Mouse (Mus musculus): Measurements from ENCODE around the gene Cers2. TPM values are rescaled to one million over a fixed set of nuclear protein-coding genes. Genes with fewer than 3 reads are reported as not detected.

The Cers2 gene
- total and polyA plus RNA-seq, 3 experiments: 70.6 to 105 (median 89.8) TPM

- no peak for TF ChIP-seq SMC3 (IDR thresholded peaks at IDR 0.05; ENCODE audit: low read depth, low read length)
- TF ChIP-seq ZKSCAN1 (IDR thresholded peaks at IDR 0.05; ENCODE audit: borderline replicate concordance, low read depth, low read length): no peak
- TF ChIP-seq TBP (conservative IDR thresholded peaks at IDR 0.05; ENCODE audit: low read depth, low read length): peak; percentile 40; the same call in 1 of the 2 replicates
- peak overlapping the region; percentile 80 for H3K4me2 ChIP-seq (ENCODE audit: insufficient read depth, low read depth, poor library complexity, severe bottlenecking)
- H3K4me1 ChIP-seq (ENCODE audit: control insufficient read depth in 1 of 2, insufficient read depth in 2 of 2): peaks cover 0 to 23% of the 10 kb centered on the region in 2 experiments; a peak in 2 of 4 replicates
- H3K36me3 ChIP-seq (replicated peaks in 1 of 2; ENCODE audit: control insufficient read depth in 1 of 2, insufficient read depth in 1 of 2, low read length in 1 of 2): peaks cover 0 to 2% of the 10 kb centered on the region in 2 experiments
- no peaks in the 10 kb centered on the region for H3K27me3 ChIP-seq (replicated peaks)
- dilution Hi-C loops (cut with MboI; ENCODE audit: extremely low pct_ligation_motif_present, extremely low pct_unique_long_range_greater_than_20kb, low sequenced_read_pairs): no loop called here
- in situ Hi-C loops (cut with MboI; ENCODE audit: low pct_ligation_motif_present, low pct_unique_long_range_greater_than_20kb, low sequenced_read_pairs): no loop called here
- no peaks in the 10 kb centered on the region for H3K9me3 ChIP-seq (replicated peaks; ENCODE audit: low read length)
- H3K79me2 ChIP-seq (replicated peaks; ENCODE audit: control insufficient read depth, extremely low read depth, insufficient read depth, poor library complexity, severe bottlenecking): 0 out of 2 replicates have a peak, but pooled peaks cover 2% of the 10 kb centered on the region
- peak; percentile 37 for DNase-seq (ENCODE audit: extremely low read depth)
- peak overlapping the region; percentile 96 for H3K9ac ChIP-seq (ENCODE audit: insufficient read depth, low read depth)
- peak overlapping the region; percentile 68 to 86 (median 75) for H3K4me3 ChIP-seq (replicated peaks in 1 of 3; ENCODE audit: low read depth in 2 of 3, low read length in 2 of 3, poor library complexity in 1 of 3)
- H3K27ac ChIP-seq (ENCODE audit: insufficient read depth, low read depth): peak overlapping the region; percentile 41; the same call in 1 of the 2 replicates
These were observed 32.2 kb upstream of the Cers2 start for GRCm38 (mm10) chr3:95282381-95282864.

- H3K9me3 ChIP-seq (replicated peaks; ENCODE audit: low read length): no peaks in the 10 kb centered on the region
- in situ Hi-C loops (cut with MboI; ENCODE audit: low pct_ligation_motif_present, low pct_unique_long_range_greater_than_20kb, low sequenced_read_pairs): no loop called here
- H3K79me2 ChIP-seq (replicated peaks; ENCODE audit: control insufficient read depth, extremely low read depth, insufficient read depth, poor library complexity, severe bottlenecking): 0 out of 2 replicates have a peak, but pooled peaks cover 2% of the 10 kb centered on the region
- H3K4me3 ChIP-seq (replicated peaks in 1 of 3; ENCODE audit: low read depth in 2 of 3, low read length in 2 of 3, poor library complexity in 1 of 3): peak overlapping the region; percentile 68 to 86 (median 75)
- TF ChIP-seq POLR2A (IDR thresholded peaks at IDR 0.05; ENCODE audit: low read depth, low read length) (0 out of 2 replicates have a peak, but pooled peaks have one; percentile 27), MEF2A (IDR thresholded peaks at IDR 0.05; ENCODE audit: borderline replicate concordance, low read depth, low read length) (no peak), ETS1 (conservative IDR thresholded peaks at IDR 0.05; ENCODE audit: low read depth, low read length) (no peak; the same call in 1 of the 2 replicates), MAX (IDR thresholded peaks at IDR 0.05; ENCODE audit: low read length) (no peak), MXI1 (IDR thresholded peaks at IDR 0.05; ENCODE audit: low read depth, low read length) (peak; percentile 29; the same call in 1 of the 2 replicates), JUND (conservative IDR thresholded peaks at IDR 0.05; ENCODE audit: low read depth, low read length) (no peak), USF1 (IDR thresholded peaks at IDR 0.05; ENCODE audit: low read depth, low read length) (no peak), RCOR1 (conservative IDR thresholded peaks at IDR 0.05; ENCODE audit: low read depth, low read length) (no peak), SMC3 (IDR thresholded peaks at IDR 0.05; ENCODE audit: low read depth, low read length) (no peak), TBP (conservative IDR thresholded peaks at IDR 0.05; ENCODE audit: low read depth, low read length) (0 out of 2 replicates have a peak, but pooled peaks have one; percentile 34), CHD2 (IDR thresholded peaks at IDR 0.05; ENCODE audit: low read length) (0 out of 2 replicates have a peak, but pooled peaks have one; percentile 23), HCFC1 (IDR thresholded peaks at IDR 0.05; ENCODE audit: low read depth, low read length) (peak; percentile 20; the same call in 1 of the 2 replicates), JUN (IDR thresholded peaks at IDR 0.05; ENCODE audit: insufficient read depth, low read depth, low read length) (no peak), ZMIZ1 (IDR thresholded peaks at IDR 0.05; ENCODE audit: low read depth, low read length) (0 out of 2 replicates have a peak, but pooled peaks have one; percentile 31), NRF1 (IDR thresholded peaks at IDR 0.05; ENCODE audit: low read depth, low read length) (no peak), BHLHE40 (IDR thresholded peaks at IDR 0.05; ENCODE audit: low read depth, low read length) (no peak; the same call in 1 of the 2 replicates), E2F4 (IDR thresholded peaks at IDR 0.05; ENCODE audit: insufficient replicate concordance, low read depth, low read length) (no peak), MAZ (IDR thresholded peaks at IDR 0.05; ENCODE audit: low read depth, low read length) (no peak), PAX5 (IDR thresholded peaks at IDR 0.05; ENCODE audit: low read length) (no peak), MAFK (IDR thresholded peaks at IDR 0.05; ENCODE audit: insufficient replicate concordance, low read length) (no peak), NELFE (IDR thresholded peaks at IDR 0.05; ENCODE audit: low read depth, low read length) (0 out of 2 replicates have a peak, but pooled peaks have one; percentile 10), ELF1 (IDR thresholded peaks at IDR 0.05; ENCODE audit: low read depth, low read length) (peak; percentile 74), IRF4 (IDR thresholded peaks at IDR 0.05; ENCODE audit: low read depth, low read length) (no peak), UBTF (IDR thresholded peaks at IDR 0.05; ENCODE audit: low read depth, low read length) (no peak), MYC (IDR thresholded peaks at IDR 0.05; ENCODE audit: low read depth, low read length) (no peak), ZKSCAN1 (IDR thresholded peaks at IDR 0.05; ENCODE audit: borderline replicate concordance, low read depth, low read length) (no peak), SIN3A (IDR thresholded peaks at IDR 0.05; ENCODE audit: low read length) (peak; percentile 36; the same call in 1 of the 2 replicates), POLR2AphosphoS2 (IDR thresholded peaks at IDR 0.05; ENCODE audit: low read depth, low read length) (no peak)
- no peaks in the 10 kb centered on the region for H3K27me3 ChIP-seq (replicated peaks)
- H3K4me1 ChIP-seq (ENCODE audit: control insufficient read depth in 1 of 2, insufficient read depth in 2 of 2): peaks cover 0 to 22% of the 10 kb centered on the region in 2 experiments; a peak in 2 of 4 replicates
- DNase-seq (ENCODE audit: extremely low read depth): peak; percentile 28
- H3K27ac ChIP-seq (ENCODE audit: insufficient read depth, low read depth): peak overlapping the region; percentile 41; the same call in 1 of the 2 replicates
- dilution Hi-C loops (cut with MboI; ENCODE audit: extremely low pct_ligation_motif_present, extremely low pct_unique_long_range_greater_than_20kb, low sequenced_read_pairs): no loop called here
- peak overlapping the region; percentile 80 for H3K4me2 ChIP-seq (ENCODE audit: insufficient read depth, low read depth, poor library complexity, severe bottlenecking)
- peaks cover 2 to 7% of the 10 kb centered on the region in 2 experiments for H3K36me3 ChIP-seq (replicated peaks in 1 of 2; ENCODE audit: control insufficient read depth in 1 of 2, insufficient read depth in 1 of 2, low read length in 1 of 2)
- peak overlapping the region; percentile 96 for H3K9ac ChIP-seq (ENCODE audit: insufficient read depth, low read depth)
These were observed 31.6 kb upstream of the Cers2 start for GRCm38 (mm10) chr3:95282865-95283588.
